Mouse (Mus musculus) thymus, adult 2 months (tissue): ENCODE measurements around the gene Ccdc115.

Source experiments
- CTCF ChIP-seq: fragments of 200-500 bp; IDR thresholded peaks from 2 replicates; pipeline ENCODE4 v1.5.1; 2012; ENCODE audit warnings: mild to moderate bottlenecking, control low read depth, low read length, moderate library complexity, borderline replicate concordance; ENCODE audit not compliant: control insufficient read depth, poor library complexity, insufficient read depth; ENCODE audit errors: extremely low read depth
- POLR2A ChIP-seq: fragments of 200-500 bp; IDR thresholded peaks from 2 replicates; pipeline ENCODE4 v1.6.1; 2012; ENCODE audit warnings: mild to moderate bottlenecking, low read length, control low read depth, moderate library complexity; ENCODE audit not compliant: control insufficient read depth, poor library complexity, insufficient read depth; ENCODE audit errors: extremely low read depth

- TF ChIP-seq POLR2A (no peak), CTCF (no peak)
Measured at GRCm38 (mm10) chr1:34481920-34482669, 42.6 kb upstream of the Ccdc115 start.
